Mouse (Mus musculus) spleen, embryonic (tissue): ENCODE results near the gene Prr5l.

Experiments
- CTCF ChIA-PET: fragments of 350-600 bp; sonication (Branson Sonifier 250); formaldehyde crosslinking; loops from one replicate; lab custom pipeline; 2022; lab: Charles Lee

Prr5l gene

DNA sequence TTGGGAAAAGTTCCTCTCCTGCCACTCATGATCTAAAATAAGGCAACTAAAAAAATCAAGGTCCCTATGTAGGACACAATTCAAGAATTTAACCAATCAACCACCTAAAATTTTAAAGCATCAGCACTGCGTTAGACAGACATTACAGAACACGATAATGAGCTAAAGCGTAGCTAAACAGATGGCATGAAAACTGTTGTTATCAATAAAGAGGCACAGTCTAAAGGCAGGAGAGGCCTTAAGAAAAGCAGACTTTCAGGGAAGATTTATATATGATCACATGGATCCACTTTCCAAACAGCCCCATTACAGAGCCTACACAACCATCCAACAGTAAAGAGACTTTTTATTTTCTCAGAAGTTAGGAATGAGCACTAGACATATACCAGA lies 217.1 kb downstream of the Prr5l start:
- CTCF ChIA-PET = no interaction called here

DNA sequence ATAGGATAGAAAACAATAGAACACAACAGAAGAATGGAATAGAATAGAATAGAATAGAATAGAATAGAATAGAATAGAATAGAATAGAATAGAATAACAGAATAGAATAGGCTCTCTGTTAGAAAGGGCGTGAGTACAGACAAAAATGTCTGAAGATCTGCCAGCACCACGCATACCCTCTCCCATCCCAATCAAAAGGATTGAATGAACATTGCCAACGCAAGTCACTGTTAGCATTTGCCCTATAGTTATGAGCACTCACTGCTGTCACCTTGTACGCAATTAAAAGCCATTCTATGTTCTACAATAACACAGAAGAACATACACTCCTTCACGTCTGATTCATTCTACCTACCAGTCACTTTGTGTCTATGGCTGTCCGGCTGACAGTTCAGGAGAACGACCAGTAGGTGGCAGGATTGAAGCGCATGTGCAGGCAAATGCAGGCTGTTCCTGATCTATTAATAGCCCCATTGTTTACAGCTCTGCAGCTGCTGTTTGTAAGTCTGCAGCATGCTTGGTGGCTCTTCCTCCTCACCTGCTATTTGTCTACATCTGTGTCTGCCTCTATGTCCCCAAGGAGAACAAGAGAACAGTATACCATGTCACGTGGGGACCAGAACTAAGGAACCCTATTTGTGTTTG lies 217.6 kb downstream of the Prr5l start:
- CTCF ChIA-PET = no interaction called here
